Mouse (Mus musculus) hindbrain, postnatal 0 days (tissue): ENCODE results near the gene Ostn. TPM values are rescaled to one million over a fixed set of nuclear protein-coding genes. Genes with fewer than 3 reads are reported as not detected.
"Not testable (repeated sequence)": the region's sequence is repeated elsewhere in the genome, so short reads cannot be mapped to it uniquely, and the experiment has no call there.

Source experiments
- ATAC-seq: fragments of 200-750 bp; cut with Nextera tagmentation; 2 replicates; pipeline ENCODE4 v1.8.0; 2017; ENCODE audit warnings: mild to moderate bottlenecking, moderate TSS enrichment, moderate library complexity
- DNase-seq: peaks from one replicate; pipeline ENCODE4 v3.0.0-alpha.2; 2015; ENCODE audit warnings: low spot score
- H3K27ac ChIP-seq: fragments of 300-500 bp; sonication (generic); 2 replicates; pipeline ENCODE4 v1.5.1; 2014; ENCODE audit warnings: mild to moderate bottlenecking
- H3K27me3 ChIP-seq: fragments of 300-500 bp; sonication (generic); 2 replicates; pipeline ENCODE4 v1.6.1; 2014; ENCODE audit warnings: low read length, mixed read lengths; ENCODE audit not compliant: insufficient read depth
- H3K36me3 ChIP-seq: fragments of 300-500 bp; sonication (generic); 2 replicates; pipeline ENCODE4 v1.6.1; 2014; ENCODE audit warnings: low read length, mixed read lengths; ENCODE audit not compliant: insufficient read depth
- H3K4me1 ChIP-seq: fragments of 300-500 bp; sonication (generic); 2 replicates; pipeline ENCODE4 v1.6.1; 2014; ENCODE audit warnings: antibody characterized with exemption, low read length, mixed read lengths; ENCODE audit not compliant: insufficient read depth
- H3K4me2 ChIP-seq: fragments of 300-500 bp; sonication (generic); 2 replicates; pipeline ENCODE4 v1.6.1; 2014; ENCODE audit warnings: low read depth, mild to moderate bottlenecking, low read length, moderate library complexity, mixed read lengths
- H3K4me3 ChIP-seq: fragments of 300-500 bp; sonication (generic); 2 replicates; pipeline ENCODE4 v1.5.1; 2014; ENCODE audit warnings: low read length
- H3K9ac ChIP-seq: fragments of 300-500 bp; sonication (generic); replicated peaks from 2 replicates; pipeline ENCODE4 v1.6.1; 2014; ENCODE audit warnings: mild to moderate bottlenecking, low read length, moderate library complexity, mixed read lengths
- H3K9me3 ChIP-seq: fragments of 300-500 bp; sonication (generic); 2 replicates; pipeline ENCODE4 v1.6.1; 2016; ENCODE audit warnings: low read length, mixed read lengths
- CTCF ChIP-seq: IDR thresholded peaks from 2 replicates; pipeline ENCODE4 v1.5.1; 2016; ENCODE audit warnings: antibody characterized with exemption, control low read depth, low read depth
- whole genome bisulfite sequencing: fragments of 180-500 bp; shearing (Covaris S2); extraction: QIAGEN DNeasy Blood & Tissue Kit; methylation state at CpG from one replicate; pipeline ENCODE4 v1.1.7; 2014; 5-methylcytosine and 5-hydroxymethylcytosine counted together
- polyA plus RNA-seq: library from polyadenylated mRNA; unstranded; fragments of >200 nt; fragmentation: Nextera tagmentation; extraction: Ambion mirVana; gene quantifications from 2 replicates; pipeline ENCODE4 v1.2.1, GENCODE M21; 2015
- total RNA-seq: library from RNA; depleted of rRNA; stranded (reverse); fragments of >200 nt; gene quantifications from 2 replicates; pipeline ENCODE4 v1.2.3, GENCODE M21; 2014; rRNA removed

The Ostn gene
- not detected in 2 replicates for total RNA-seq
- not detected in 2 replicates for polyA plus RNA-seq

GRCm38 (mm10) chr16:27307189-27307588 lies at the start of gene Ostn:
Gene Ostn (plus strand): TSS chr16:27307489.
- H3K4me1 ChIP-seq, H3K36me3 ChIP-seq, H3K4me3 ChIP-seq, H3K9me3 ChIP-seq, H3K4me2 ChIP-seq, ATAC-seq, H3K27ac ChIP-seq, H3K9ac ChIP-seq, H3K27me3 ChIP-seq, DNase-seq: not testable (repeated sequence)
- WGBS: 76% methylated on average over 4 of the region's 4 CpGs

DNA sequence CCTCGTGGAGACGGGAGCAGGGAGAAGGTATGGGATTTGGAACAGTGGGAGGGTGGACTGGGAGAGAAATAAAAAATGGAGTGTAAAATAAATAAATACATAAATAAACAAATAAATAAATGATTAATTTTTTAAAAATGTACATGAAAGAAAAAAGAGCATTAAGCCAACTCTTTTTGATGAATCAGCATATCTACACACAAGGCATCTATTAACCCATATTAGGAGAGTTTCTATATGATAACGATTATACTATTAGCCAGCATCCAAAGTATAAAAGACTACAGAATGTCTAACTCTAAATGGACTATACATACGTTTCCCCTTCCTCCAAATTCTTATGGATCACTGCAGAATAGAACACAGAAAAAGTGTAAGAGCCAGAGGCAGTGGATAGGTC lies 38.5 kb upstream of the Ostn start:
- ATAC-seq (no peak), DNase-seq (no peak)
- WGBS: 83% methylated on average over 4 of the region's 4 CpGs
- H3K9me3 ChIP-seq: no peaks in the 10 kb centered on the region
- no peaks in the 10 kb centered on the region for H3K36me3 ChIP-seq
- TF ChIP-seq CTCF: no peak
- no peak overlapping the region for H3K9ac ChIP-seq
- no peak overlapping the region for H3K4me3 ChIP-seq
- H3K4me2 ChIP-seq: no peak overlapping the region
- no peak overlapping the region for H3K27ac ChIP-seq
- no peaks in the 10 kb centered on the region for H3K4me1 ChIP-seq
- H3K27me3 ChIP-seq: no peaks in the 10 kb centered on the region

- Histone ChIP-seq H3K9ac (no peak overlapping the region), H3K27ac (no peak overlapping the region), H3K36me3 (no peaks in the 10 kb centered on the region), H3K9me3 (no peaks in the 10 kb centered on the region), H3K4me3 (no peak overlapping the region), H3K27me3 (no peaks in the 10 kb centered on the region), H3K4me1 (no peaks in the 10 kb centered on the region), H3K4me2 (no peak overlapping the region)
- DNase-seq: no peak
- no peak for ATAC-seq
- no peak for TF ChIP-seq CTCF
- 83% methylated on average over 3 of the region's 3 CpGs for WGBS
Observed at GRCm38 (mm10) chr16:27287410-27287809, 19.9 kb upstream of the Ostn start.

DNA sequence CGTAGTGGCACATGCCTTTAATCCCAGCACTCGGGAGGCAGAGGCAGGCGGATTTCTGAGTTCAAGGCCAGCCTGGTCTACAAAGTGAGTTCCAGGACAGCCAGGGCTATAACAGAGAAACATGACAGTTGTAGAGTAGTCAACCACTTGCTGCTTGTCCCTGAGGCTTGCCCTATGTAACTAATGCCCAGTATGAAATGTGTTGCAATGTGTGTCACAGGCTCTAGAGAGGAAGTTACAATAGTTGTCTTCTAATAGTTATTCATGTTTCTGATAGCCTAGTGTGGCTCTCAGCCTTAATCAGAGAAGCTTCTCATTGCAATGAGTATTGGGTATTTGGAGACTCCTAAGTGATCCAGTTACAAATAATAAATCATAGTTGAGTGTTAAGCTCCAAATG lies 10.8 kb upstream of the Ostn start:
- Histone ChIP-seq H3K27ac (no peak overlapping the region), H3K27me3 (no peaks in the 10 kb centered on the region), H3K9ac (no peak overlapping the region), H3K4me2 (no peak overlapping the region), H3K4me1 (no peaks in the 10 kb centered on the region), H3K9me3 (no peaks in the 10 kb centered on the region), H3K4me3 (no peak overlapping the region), H3K36me3 (no peaks in the 10 kb centered on the region)
- TF ChIP-seq CTCF: no peak
- ATAC-seq (no peak), DNase-seq (no peak)
- 96% methylated on average over 3 of the region's 3 CpGs for WGBS

GRCm38 (mm10) chr16:27296929-27297328 lies 10.4 kb upstream of the Ostn start:
- no peak overlapping the region for H3K4me2 ChIP-seq
- ATAC-seq (no peak), DNase-seq (no peak)
- no peak overlapping the region for H3K4me3 ChIP-seq
- H3K27ac ChIP-seq: no peak overlapping the region
- no peaks in the 10 kb centered on the region for H3K4me1 ChIP-seq
- TF ChIP-seq CTCF: no peak
- 86% methylated on average over 2 of the region's 2 CpGs for WGBS
- H3K27me3 ChIP-seq: no peaks in the 10 kb centered on the region
- no peaks in the 10 kb centered on the region for H3K9me3 ChIP-seq
- no peaks in the 10 kb centered on the region for H3K36me3 ChIP-seq
- no peak overlapping the region for H3K9ac ChIP-seq

DNA sequence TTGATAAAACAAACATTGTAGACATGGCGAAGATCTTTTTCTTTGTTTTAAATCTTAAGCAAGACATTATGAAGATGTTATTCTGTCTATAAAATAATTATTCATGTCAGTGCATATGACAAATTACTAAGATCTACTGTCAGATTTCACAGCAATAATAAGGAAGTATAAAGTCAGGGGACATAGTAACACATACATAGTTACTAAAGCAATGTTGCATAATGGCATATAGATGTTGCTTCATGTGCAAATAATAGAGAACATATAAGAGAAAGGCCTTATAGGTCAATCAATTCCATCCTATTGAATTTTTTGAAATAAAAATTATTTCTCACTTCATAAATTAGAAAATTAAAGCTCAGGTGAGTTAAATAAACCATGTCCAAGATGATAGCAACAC lies 11.8 kb downstream of the Ostn start:
- ATAC-seq (no peak), DNase-seq (no peak)
- H3K27ac ChIP-seq: no peak overlapping the region
- TF ChIP-seq CTCF: no peak
- H3K4me2 ChIP-seq: no peak overlapping the region
- H3K27me3 ChIP-seq: no peaks in the 10 kb centered on the region
- H3K9me3 ChIP-seq: no peaks in the 10 kb centered on the region
- no peaks in the 10 kb centered on the region for H3K36me3 ChIP-seq
- 86% methylated on average over 1 of the region's 1 CpGs for WGBS
- no peak overlapping the region for H3K4me3 ChIP-seq
- H3K9ac ChIP-seq: no peak overlapping the region
- H3K4me1 ChIP-seq: no peaks in the 10 kb centered on the region

GRCm38 (mm10) chr16:27322047-27322446 lies 14.8 kb downstream of the Ostn start:
- no peak for TF ChIP-seq CTCF
- Histone ChIP-seq H3K9me3 (no peaks in the 10 kb centered on the region), H3K9ac (no peak overlapping the region), H3K36me3 (no peaks in the 10 kb centered on the region), H3K27ac (no peak overlapping the region), H3K27me3 (no peaks in the 10 kb centered on the region), H3K4me1 (no peaks in the 10 kb centered on the region), H3K4me3 (no peak overlapping the region), H3K4me2 (no peak overlapping the region)
- no peak for DNase-seq
- no peak for ATAC-seq
